Mouse (Mus musculus) intestine, embryonic 14.5 days (tissue): ENCODE results near the gene Disp1. TPM values are rescaled to one million over a fixed set of nuclear protein-coding genes. Genes with fewer than 3 reads are reported as not detected.
A peak's percentile ranks its signal among the peaks of the same experiment; 100 is the strongest.

Experiments
- ATAC-seq: fragments of 200-750 bp; cut with Nextera tagmentation; replicated peaks from 2 replicates; pipeline ENCODE4 v1.8.0; 2017; ENCODE audit warnings: low read depth, moderate number of reproducible peaks, moderate TSS enrichment, moderate library complexity; ENCODE audit not compliant: low FRiP score, low TSS enrichment
- DNase-seq: peaks from one replicate; pipeline ENCODE4 v3.0.0-alpha.2; 2018; ENCODE audit warnings: low spot score
- H3K27ac ChIP-seq: fragments of 300-500 bp; sonication (generic); 2 replicates; pipeline ENCODE4 v1.5.1; 2014; ENCODE audit warnings: low read depth, mild to moderate bottlenecking, control low read depth
- H3K27me3 ChIP-seq: fragments of 300-500 bp; sonication (generic); replicated peaks from 2 replicates; pipeline ENCODE4 v1.6.1; 2014; ENCODE audit warnings: low read length, control low read depth; ENCODE audit not compliant: control insufficient read depth, insufficient read depth
- H3K36me3 ChIP-seq: fragments of 300-500 bp; sonication (generic); 2 replicates; pipeline ENCODE4 v1.6.1; 2014; ENCODE audit warnings: low read length, control low read depth; ENCODE audit not compliant: control insufficient read depth, insufficient read depth
- H3K4me1 ChIP-seq: fragments of 300-500 bp; sonication (generic); replicated peaks from 2 replicates; pipeline ENCODE4 v1.6.1; 2014; ENCODE audit warnings: low read length, control low read depth, mixed read lengths; ENCODE audit not compliant: control insufficient read depth, insufficient read depth
- H3K4me2 ChIP-seq: fragments of 300-500 bp; sonication (generic); 2 replicates; pipeline ENCODE4 v1.6.1; 2014; ENCODE audit warnings: low read length
- H3K4me3 ChIP-seq: fragments of 300-500 bp; sonication (generic); 2 replicates; pipeline ENCODE4 v1.5.1; 2014; ENCODE audit warnings: low read depth, low read length, control low read depth, mixed read lengths
- H3K9ac ChIP-seq: fragments of 300-500 bp; sonication (generic); 2 replicates; pipeline ENCODE4 v1.6.1; 2014; ENCODE audit warnings: mild to moderate bottlenecking, low read length
- H3K9me3 ChIP-seq: fragments of 300-500 bp; sonication (generic); 2 replicates; pipeline ENCODE4 v1.6.1; 2016; ENCODE audit warnings: low read length, control low read depth; ENCODE audit not compliant: control insufficient read depth
- WGBS: fragments of 180-500 bp; shearing (Covaris S2); extraction: QIAGEN DNeasy Blood & Tissue Kit; methylation state at CpG from one replicate; pipeline ENCODE4 v1.1.7; 2014; 5-methylcytosine and 5-hydroxymethylcytosine counted together
- polyA plus RNA-seq: library from polyadenylated mRNA; unstranded; fragments of >200 nt; fragmentation: Nextera tagmentation; extraction: Ambion mirVana; gene quantifications from 2 replicates; pipeline ENCODE4 v1.2.1, GENCODE M21; 2014

Gene Disp1
- polyA plus RNA-seq, 1 experiment from 2014 or later, result 12.1 TPM

DNA sequence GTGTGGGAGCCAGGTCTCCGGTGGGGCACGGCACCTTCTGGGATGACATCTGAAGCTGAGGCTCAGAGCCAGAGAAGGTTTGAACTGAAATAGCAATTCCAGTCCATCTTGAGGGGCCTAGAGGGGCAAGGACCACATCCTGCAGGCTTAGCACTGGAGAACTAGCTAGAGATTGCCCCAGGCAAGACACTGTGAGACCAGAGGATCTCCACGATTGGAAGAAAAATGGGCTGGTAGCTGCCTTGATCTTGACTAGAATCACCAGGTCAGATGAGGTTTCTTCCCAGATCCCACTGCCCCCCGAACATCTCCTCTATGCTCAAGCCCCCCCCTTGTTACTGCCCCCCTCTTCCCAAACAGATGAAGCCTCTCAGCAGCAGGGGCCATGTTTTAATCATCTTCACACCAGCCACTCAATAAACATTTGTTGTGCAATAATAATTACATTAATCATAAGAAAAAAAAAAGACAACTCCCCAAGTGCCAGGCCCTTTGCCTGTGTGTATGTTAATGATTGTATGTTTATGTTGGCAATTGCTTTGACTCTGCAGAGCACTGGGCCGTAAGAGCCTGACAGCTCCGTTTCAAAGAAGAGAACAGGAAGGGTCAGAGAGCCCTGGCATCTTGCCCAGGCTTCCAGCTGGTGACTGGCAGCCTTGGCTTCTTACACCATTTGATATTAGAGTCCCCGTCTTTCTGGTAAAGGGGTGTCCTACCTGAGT lies 174.0 kb downstream of the Disp1 start:
- ATAC-seq, result 0 out of 2 replicates have a peak, but pooled peaks have one; percentile 29
- H3K9ac ChIP-seq, result no peak overlapping the region
- 33% methylated on average over 7 of the region's 7 CpGs for WGBS
- H3K9me3 ChIP-seq, result 0 out of 2 replicates have a peak, but pooled peaks cover 5% of the 10 kb centered on the region
- H3K4me2 ChIP-seq, result no peak overlapping the region
- H3K27ac ChIP-seq, result no peak overlapping the region
- peak; percentile 61 for DNase-seq
- H3K4me1 ChIP-seq, result peaks cover 17% of the 10 kb centered on the region
- no peaks in the 10 kb centered on the region for H3K36me3 ChIP-seq
- H3K27me3 ChIP-seq, result no peaks in the 10 kb centered on the region
- H3K4me3 ChIP-seq, result no peak overlapping the region

DNA sequence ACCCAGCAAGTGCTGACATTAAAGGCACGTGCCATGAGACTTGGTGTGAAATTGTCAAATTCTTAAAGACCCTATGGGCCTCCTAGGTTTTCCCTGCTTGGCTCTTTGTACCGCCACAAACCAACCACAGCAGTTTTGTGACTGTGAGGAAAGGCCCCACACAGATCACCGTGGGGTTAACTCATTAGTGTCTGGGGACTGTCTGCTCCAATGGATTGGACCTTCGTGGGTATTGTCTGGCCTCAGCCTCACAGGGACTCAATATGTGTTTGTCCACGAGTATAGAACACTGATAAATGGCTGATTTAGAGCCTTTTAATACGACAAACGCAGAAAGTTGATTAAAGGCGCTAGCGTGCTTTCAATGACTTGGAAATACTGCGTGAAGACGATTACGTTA lies 175.2 kb downstream of the Disp1 start:
- 69% methylated on average over 12 of the region's 12 CpGs for WGBS

DNA sequence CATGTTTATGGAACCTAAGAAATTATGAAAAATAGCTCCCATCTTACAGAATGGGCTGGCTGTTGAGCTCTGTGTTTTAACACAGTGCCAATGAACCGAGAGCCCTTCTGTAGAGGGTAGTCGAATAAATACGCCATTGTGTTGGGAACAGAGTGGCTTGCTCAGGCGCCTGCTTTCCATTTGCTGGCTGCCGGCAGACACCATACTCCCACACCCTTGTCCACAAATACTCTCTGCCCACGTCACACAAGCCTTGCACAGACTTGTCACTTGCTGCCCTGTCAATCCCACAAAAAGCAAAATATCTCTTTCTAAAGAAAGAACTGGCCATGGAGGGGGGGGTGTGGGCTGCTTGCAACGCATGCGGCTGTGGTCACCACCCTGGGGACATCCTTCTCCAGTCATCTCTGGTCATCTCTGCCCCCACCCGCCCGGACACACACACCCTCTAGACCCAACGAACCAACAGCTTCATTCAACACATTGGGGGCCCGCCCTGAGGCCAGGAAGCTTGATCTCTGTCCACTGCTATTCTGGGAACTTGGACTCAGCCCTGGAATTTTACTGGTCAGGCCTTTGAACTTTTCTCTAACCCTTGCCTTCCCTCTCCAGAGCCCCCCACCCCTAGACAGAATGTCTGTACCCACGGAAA lies 178.0 kb downstream of the Disp1 start:
- 75% methylated on average over 13 of the region's 13 CpGs for WGBS
- Histone ChIP-seq H3K27me3 (no peaks in the 10 kb centered on the region), H3K4me3 (no peak overlapping the region), H3K27ac (no peak overlapping the region), H3K9ac (no peak overlapping the region), H3K4me2 (no peak overlapping the region), H3K9me3 (no peaks in the 10 kb centered on the region), H3K4me1 (peaks cover 21% of the 10 kb centered on the region), H3K36me3 (no peaks in the 10 kb centered on the region)
- DNase-seq (no peak), ATAC-seq (no peak)

More for the DNA sequence above, 175.2 kb downstream of the Disp1 start:
- no peak overlapping the region for H3K4me3 ChIP-seq
- no peaks in the 10 kb centered on the region for H3K27me3 ChIP-seq
- 0 out of 2 replicates have a peak, but pooled peaks cover 5% of the 10 kb centered on the region for H3K9me3 ChIP-seq
- DNase-seq (no peak), ATAC-seq (no peak)
- peaks cover 17% of the 10 kb centered on the region for H3K4me1 ChIP-seq
- H3K4me2 ChIP-seq, result no peak overlapping the region
- H3K9ac ChIP-seq, result no peak overlapping the region
- no peak overlapping the region for H3K27ac ChIP-seq
- H3K36me3 ChIP-seq, result no peaks in the 10 kb centered on the region

DNA sequence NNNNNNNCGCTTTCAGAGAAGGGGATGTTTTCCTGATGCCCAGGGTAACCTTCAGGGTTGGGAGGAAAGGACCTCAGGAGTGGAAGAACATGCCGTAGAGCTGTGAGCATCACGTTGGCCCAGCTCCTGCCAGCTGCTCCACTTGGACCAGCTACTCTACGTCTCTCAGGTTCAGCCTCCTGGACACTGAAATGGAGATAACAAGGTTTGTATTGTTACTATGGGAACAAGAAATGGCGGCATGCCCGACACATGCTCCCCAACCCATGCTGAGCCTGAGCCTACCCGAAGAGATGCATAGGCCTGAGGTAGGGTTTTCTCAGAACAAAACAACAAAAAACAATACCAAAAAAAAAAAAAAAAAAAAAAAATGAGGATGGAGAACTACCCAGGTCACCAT lies 179.6 kb downstream of the Disp1 start:
- no peak for ATAC-seq
- WGBS, result 79% methylated on average over 6 of the region's 7 CpGs
- DNase-seq, result no peak
- Histone ChIP-seq H3K36me3 (no peaks in the 10 kb centered on the region), H3K4me3 (no peak overlapping the region), H3K9me3 (no peaks in the 10 kb centered on the region), H3K27ac (no peak overlapping the region), H3K27me3 (no peaks in the 10 kb centered on the region), H3K4me1 (peaks cover 8% of the 10 kb centered on the region), H3K9ac (no peak overlapping the region), H3K4me2 (no peak overlapping the region)

DNA sequence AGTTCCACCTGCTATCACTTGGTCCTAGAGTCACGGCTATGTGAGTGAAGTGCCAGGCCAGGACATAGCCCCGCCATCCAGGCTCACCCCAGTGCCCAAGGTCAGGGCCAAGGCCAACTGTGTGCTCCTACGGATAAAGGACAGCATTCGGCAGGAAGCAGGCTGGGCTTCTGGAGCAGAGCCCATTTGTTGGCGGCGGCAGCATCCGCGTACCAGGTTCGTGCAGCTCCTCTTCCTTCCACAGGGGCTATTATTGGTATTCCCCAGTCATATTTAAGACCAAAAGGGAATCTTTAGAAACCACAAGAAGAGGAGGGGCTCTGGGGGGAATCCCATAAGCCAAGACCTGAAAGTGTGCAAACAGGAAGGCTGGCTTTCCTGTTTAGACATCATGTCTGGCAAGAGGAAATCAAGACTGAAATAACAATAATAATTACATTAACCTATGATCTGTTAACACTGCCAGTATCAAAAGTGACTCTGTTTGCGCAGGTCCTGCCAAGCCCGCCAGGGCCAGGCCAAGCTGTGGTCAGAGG lies 180.4 kb downstream of the Disp1 start:
- H3K27me3 ChIP-seq, result no peaks in the 10 kb centered on the region
- DNase-seq, result no peak
- no peak overlapping the region for H3K4me3 ChIP-seq
- H3K9me3 ChIP-seq, result no peaks in the 10 kb centered on the region
- H3K9ac ChIP-seq, result no peak overlapping the region
- H3K4me1 ChIP-seq, result peaks cover 4% of the 10 kb centered on the region; the same call in 1 of the 2 replicates
- H3K27ac ChIP-seq, result no peak overlapping the region
- no peaks in the 10 kb centered on the region for H3K36me3 ChIP-seq
- no peak for ATAC-seq
- no peak overlapping the region for H3K4me2 ChIP-seq
- 61% methylated on average over 11 of the region's 11 CpGs for WGBS

DNA sequence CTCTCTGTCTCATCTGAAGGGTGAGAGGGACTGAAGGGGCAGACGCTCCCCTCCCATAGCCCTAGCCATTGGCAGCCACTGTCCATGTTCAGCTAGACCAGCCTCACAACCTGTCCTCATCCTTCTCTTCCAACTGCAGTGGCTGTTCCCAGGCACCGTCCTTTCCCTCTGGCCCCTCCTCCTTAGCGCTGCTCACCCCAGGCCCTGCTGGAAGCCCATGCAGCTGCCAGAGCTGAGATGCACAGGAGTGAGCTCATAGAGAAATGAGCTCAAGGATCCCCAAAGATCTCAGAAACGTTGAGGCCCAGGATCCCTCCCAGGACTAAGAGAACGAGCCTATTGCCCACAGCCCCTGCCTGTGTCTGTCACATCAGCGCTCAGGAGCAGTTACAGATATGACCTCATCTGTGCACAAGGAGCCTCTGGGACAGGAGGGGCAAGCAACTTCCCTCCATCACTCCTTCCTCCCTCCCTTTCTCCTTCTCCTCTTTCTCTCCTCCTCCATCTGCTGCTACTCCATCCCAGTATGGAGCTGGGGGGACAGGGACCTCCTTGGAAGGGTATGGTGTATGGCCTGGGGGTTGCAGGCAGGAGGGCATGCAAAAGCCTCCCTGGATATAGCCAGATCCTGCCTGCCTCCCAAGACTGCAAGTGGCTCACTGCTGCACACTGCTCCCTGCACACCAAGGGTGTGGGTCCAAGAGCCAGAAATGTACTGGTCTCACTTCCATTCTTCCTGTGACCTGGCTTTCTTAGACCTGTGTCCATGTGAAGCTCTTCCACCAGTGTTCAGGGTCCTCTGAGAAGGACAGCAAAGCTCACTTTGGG lies 181.2 kb downstream of the Disp1 start:
- DNase-seq (no peak), ATAC-seq (no peak)
- Histone ChIP-seq H3K27ac (no peak overlapping the region), H3K4me1 (peaks cover 4% of the 10 kb centered on the region; the same call in 1 of the 2 replicates), H3K36me3 (no peaks in the 10 kb centered on the region), H3K27me3 (no peaks in the 10 kb centered on the region), H3K9ac (no peak overlapping the region), H3K9me3 (no peaks in the 10 kb centered on the region), H3K4me3 (no peak overlapping the region), H3K4me2 (no peak overlapping the region)
- 44% methylated on average over 6 of the region's 6 CpGs for WGBS

DNA sequence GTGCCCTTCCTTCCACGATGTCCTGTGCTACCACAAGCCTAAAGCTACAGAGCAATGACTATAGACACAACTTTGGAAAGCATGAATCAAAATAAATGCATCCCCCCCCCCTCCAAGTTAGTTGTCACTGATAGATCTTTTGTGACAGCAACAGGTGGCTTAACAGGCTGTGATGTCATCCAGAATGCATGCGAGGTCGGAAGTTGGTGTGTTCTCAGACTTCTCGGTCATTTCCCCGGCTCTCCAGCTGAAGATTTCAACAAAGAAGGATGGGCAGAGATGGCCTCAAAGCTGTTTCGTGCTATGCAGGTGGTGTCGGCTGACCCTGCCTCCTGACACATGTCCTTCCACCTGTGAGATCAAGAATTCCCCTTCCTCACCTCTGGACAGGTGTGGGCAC lies 181.9 kb downstream of the Disp1 start:
- no peak overlapping the region for H3K4me3 ChIP-seq
- WGBS, result 73% methylated on average over 7 of the region's 7 CpGs
- ATAC-seq, result no peak
- no peak overlapping the region for H3K9ac ChIP-seq
- H3K27ac ChIP-seq, result no peak overlapping the region
- H3K36me3 ChIP-seq, result no peaks in the 10 kb centered on the region
- no peak for DNase-seq
- peaks cover 4% of the 10 kb centered on the region; the same call in 1 of the 2 replicates for H3K4me1 ChIP-seq
- H3K27me3 ChIP-seq, result no peaks in the 10 kb centered on the region
- no peaks in the 10 kb centered on the region for H3K9me3 ChIP-seq
- H3K4me2 ChIP-seq, result no peak overlapping the region
